Mouse (Mus musculus): ENCODE data around the gene Cd274. TPM values are rescaled to one million over a fixed set of nuclear protein-coding genes. Genes with fewer than 3 reads are reported as not detected.

Gene Cd274
- total RNA-seq, 2 experiments from 2014 or later, result 1.3 to 3.1 TPM

DNA sequence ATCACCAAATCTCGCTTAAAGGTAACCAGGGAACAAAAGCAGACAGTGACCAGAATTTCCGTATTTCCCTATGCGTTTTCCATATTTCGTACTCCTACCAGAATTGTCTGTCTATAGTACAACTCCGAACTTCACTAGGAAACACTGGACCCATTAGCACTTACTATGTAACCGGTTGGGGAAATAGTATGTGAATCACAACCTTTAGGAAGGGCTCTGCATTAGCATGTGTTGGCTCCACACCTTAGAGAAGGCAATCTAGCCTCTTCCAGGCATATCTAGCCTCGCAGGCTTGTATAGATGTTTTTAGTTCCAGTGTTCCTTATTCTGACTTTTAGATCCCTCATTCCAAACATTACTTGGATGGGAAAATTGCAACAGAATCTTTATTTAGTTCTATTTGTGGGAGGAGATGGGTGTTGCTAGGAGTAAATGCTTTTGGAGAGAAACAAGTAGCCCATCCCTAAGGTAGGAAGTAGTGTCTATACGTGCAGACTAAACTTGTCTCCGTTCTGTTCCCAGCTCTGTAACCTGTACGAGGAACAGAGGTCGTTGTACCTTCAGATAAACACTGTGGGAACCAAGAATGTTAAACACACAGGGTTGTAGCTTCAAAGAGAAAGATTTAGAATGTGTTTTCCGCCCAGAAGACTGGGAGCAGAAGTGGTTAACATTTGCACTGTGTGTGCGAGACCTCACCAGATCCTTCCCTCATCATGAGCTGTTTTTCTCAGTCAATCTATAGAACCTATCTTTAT, 4.9 kb upstream of the Cd274 start:
- ATAC-seq (replicated peaks; ENCODE audit: low FRiP score, low TSS enrichment, poor library complexity, severe bottlenecking), result no peak

DNA sequence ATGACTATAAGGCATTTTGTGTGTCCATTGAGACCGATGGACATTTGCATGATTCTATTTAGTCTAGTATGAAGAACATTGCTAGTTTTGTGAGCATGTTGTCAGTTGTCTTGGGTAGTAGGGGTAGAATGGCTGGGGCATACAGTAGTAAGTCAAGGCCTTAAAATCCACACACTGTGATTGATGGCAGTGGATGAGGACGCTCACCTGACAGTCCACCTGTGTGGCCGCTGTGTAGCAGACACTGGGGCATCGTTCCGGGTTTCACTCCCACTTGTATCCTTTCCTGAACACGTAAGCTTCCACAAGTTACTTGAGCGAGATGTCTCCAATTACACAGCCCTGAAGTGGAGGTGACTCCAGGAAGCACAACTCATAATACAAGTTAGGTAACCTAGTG, 3.7 kb upstream of the Cd274 start:
- ATAC-seq (replicated peaks; ENCODE audit: low FRiP score, low TSS enrichment, poor library complexity, severe bottlenecking), result no peak

DNA sequence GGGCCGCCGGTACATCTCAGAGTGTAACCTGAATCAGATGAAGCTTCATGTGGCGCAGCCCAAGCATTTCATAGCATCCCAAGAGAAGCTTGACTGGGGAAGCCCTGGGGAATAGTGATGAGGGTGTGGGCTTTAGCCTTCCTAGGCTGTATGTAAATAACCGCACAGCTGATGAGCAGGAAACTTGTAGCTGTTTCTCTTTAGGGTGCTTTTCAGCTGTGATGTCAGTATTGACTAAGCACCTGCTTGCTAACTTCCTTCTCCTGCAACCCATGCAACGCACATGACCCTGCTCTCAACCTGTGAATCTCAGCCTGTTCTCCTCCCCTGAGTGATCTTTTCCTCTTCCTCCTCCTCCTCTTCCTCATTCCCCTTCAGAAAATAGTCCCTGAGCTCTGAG, 3.2 kb upstream of the Cd274 start:
- no peak for ATAC-seq (replicated peaks; ENCODE audit: low FRiP score, low TSS enrichment, poor library complexity, severe bottlenecking)

DNA sequence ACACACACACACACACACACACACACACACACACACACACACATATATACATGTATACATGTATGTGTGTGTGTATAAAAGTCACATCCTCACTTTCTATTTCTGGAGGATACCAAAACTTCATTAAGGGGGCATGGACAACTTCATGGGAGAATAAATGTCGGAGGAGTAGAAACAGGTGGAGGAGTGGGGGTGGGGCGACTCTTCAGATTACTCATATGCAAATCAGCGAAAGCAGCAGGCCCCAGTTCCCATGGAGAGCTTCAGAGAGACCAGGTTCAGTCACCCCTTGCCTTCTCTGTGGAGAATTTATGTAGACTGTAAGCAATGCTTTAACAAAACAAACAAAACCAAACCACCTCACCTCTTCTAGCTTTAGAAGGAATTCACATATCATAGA, 2.1 kb upstream of the Cd274 start:
- no peak for ATAC-seq (replicated peaks; ENCODE audit: low FRiP score, low TSS enrichment, poor library complexity, severe bottlenecking)

DNA sequence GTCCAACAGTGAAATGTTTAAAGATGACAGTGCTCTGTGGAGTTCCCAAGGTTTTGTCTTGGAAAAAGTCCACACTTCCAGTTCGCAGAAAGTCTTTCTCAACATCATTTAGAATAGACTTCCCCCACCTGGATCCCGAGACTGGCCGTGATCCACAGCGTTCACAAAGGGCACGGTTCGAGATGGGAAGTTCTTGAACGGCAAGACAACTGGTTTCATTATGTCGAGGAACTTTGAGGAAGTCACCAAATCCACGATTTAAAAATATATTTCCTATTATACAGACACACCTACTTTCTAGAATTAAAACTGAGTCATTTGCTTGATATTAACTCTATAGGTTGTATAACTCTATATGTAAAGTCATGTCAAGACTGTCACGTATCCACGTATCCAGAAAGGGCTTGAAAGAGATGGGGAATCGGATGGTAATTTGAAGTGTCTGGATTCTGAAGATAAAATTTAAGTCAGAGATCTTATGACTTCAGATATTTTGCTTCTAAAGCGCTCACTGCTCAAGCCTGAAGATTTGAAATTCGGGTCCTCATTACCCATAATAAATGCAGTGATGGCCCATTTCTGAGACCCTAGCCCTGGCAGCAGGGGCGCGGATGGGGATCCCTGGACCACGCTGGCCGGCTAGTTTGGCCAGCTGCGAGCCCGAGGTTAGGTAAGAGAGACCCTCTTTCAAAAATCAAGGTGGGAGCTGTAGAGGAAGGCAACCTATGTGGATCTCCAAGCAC, 858 bp upstream of the Cd274 start:
- no peak for ATAC-seq (replicated peaks; ENCODE audit: low FRiP score, low TSS enrichment, poor library complexity, severe bottlenecking)

DNA sequence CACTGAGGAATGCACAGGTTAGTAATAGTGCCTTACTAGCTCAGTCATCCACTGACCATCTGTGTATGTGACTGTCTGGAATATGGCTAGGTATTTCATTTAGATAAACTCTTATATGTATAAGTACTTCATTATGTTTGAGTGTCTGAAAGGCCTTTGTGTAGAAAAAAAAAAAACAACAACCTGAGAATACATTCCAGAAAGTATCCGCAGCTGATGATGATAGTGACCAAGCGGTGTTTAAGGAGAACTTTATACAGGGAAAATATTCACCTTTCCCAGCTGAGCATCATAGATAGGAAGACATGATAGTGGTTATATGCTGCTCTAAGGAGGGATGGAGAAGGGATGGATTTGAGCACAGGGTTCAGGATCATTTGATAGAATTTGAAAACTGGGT, 786 bp downstream of the Cd274 start:
- ATAC-seq (replicated peaks; ENCODE audit: low FRiP score, low TSS enrichment, poor library complexity, severe bottlenecking), result no peak

DNA sequence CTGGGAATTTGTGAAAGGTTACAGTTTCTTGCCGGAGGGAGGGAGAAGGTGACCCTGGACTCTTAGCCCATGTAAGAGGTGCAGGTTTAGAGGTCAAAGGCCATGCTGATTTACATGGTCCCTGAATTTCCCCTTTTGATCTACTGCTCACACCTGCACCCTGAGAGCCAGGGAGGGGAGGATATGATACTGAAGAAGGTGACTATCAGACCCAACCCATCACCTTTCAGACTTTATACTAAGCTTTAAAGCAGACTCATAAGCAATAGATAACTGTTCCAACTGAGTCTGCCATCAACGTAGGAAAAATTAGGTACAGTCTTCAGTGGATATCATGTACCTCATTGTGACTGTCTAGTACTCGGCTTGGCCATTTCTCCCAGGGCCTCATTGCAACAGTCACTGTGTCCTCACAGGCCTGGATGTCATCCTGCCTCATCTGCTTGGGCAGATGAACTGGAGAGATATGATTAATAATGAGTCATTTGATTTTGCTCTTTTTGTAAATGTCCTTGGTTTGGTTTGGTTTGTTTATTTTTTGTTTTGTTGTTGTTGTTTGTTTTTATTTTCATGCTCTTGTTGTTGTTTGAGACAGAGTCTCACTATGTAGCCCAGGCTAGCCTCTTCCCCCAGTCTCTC, 1.5 kb downstream of the Cd274 start:
- 0 out of 2 replicates have a peak, but pooled peaks have one; percentile 7 for ATAC-seq (replicated peaks; ENCODE audit: low FRiP score, low TSS enrichment, poor library complexity, severe bottlenecking)

DNA sequence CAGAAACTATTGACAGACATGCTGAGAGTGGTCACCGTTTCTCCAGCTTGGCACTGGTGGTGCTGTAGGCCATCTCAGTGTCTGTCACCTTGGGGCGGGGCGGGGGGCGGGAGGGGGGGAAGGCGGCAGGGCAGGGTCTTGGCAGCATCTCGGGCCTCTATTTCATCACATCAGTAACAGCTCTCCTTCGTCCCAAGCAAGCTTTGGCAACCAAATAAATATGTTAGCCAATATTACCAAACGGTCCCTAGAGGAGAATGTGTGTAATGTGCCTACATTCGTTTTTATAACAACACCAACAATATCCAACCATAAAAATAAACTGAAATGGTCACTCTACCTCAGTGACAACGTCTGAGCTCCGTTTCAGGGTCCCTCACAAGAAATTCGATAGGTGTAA, 2.9 kb downstream of the Cd274 start:
- no peak for ATAC-seq (replicated peaks; ENCODE audit: low FRiP score, low TSS enrichment, poor library complexity, severe bottlenecking)

DNA sequence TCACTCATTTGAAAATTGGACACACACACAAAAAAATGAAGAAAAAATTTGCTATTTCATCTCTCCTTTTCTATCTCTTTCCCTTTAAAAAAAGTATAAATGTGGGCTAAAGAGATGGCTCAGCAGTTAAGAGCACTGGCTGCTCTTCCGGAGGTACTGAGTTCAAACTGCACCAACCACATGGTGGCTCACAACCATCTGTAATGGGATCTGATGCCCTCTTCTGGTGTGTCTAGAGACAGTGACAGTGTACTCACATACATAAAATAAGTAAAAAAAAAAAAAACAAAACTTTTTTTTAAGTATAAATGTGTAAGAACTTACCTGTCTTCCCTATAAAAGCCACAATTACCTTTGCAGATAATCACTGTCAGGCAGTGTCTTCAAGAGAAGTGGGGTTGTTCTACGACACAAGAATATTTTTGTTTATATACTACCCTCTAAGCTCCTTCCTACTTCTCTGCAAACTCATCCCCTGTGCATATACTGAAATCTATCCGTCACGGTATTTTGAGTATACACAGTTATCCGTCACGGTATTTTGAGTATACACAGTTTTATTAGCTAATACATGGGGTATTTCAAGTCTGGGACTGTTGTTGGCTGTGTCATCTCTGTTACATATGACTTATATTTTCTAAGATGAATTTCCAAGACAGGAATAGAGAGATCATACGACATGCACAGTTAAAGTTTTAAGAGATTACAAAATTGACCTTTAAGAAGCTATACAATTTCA, 3.5 kb downstream of the Cd274 start:
- no peak for ATAC-seq (replicated peaks; ENCODE audit: low FRiP score, low TSS enrichment, poor library complexity, severe bottlenecking)

DNA sequence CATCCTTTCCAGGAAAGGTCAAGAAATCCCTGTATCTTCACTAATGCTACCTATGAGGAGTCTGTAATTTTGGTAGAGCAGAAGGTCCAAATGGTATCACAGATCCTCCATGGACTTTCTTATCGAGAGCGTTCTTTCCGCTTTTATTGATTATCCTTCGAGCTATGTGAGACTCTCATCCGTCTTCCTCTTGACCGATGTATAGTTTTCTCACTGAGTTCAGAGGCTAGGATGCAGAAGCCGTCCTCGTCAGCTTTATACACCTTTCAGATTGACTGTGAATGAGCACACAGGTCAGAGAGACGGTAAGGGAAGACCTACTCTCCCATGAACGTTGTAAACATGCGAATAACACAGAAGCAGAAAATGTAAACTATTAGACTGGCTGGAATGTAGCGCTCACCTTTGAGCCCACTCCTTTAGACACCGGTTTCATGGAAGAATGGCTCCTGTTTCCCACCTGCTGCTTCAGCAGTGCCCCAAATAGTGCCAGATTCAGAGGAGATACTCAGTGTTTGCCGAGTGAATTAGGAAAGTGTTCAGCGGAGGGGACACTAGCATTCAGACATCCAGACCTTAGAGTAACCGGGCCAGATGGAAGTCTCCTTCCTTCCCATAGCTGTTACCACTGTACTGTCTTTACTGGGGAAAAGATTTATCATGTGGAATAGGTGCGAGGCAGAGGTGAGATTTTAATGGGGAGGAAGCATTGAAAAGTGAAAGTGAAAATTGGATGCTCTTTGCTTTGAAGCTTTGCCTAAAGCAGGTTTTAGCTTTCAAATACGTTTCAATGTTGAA, 4.2 kb downstream of the Cd274 start:
- no peak for ATAC-seq (replicated peaks; ENCODE audit: low FRiP score, low TSS enrichment, poor library complexity, severe bottlenecking)

DNA sequence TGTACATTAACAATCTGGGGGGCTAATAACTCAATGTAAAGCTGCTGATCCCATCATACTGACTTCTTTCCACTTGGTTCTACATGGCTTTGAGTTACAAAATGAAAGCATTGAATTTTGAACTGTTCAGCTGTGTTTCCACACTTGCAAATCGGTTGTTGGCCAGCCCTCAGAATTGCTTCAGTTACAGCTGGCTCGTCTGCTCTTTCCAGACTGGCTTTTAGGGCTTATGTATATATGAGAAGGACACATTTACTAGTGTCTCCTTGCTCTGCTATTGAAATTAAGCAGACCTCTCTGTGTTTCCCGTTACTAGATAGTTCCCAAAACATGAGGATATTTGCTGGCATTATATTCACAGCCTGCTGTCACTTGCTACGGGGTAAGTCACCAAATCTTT, 4.9 kb downstream of the Cd274 start:
- no peak for ATAC-seq (replicated peaks; ENCODE audit: low FRiP score, low TSS enrichment, poor library complexity, severe bottlenecking)

DNA sequence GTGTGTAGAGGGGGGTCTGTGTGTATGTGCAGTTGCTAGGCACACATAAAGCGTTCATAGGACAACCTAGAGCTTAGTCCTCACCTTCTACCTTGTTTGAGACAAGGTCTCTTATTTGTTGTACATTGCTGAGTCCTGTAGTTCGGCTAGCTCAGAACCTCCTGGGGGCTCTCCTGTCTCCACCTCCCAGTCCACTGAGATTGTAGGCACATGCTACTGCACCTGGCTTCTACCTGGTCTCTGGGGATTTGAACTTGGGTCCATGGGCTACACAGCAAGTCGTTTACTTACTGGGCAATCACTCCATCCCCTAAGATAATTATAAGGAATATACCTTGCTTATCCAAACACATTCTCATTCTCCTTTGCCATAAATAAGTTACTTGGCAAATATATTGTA, 5.4 kb downstream of the Cd274 start:
- no peak for ATAC-seq (replicated peaks; ENCODE audit: low FRiP score, low TSS enrichment, poor library complexity, severe bottlenecking)

DNA sequence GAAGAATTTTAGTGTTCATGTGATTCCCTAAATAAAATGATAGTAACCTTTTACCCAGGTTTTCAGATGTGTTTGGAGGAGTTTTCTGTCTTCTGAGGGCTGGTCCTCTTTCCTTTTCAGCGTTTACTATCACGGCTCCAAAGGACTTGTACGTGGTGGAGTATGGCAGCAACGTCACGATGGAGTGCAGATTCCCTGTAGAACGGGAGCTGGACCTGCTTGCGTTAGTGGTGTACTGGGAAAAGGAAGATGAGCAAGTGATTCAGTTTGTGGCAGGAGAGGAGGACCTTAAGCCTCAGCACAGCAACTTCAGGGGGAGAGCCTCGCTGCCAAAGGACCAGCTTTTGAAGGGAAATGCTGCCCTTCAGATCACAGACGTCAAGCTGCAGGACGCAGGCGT, 6.2 kb downstream of the Cd274 start:
- ATAC-seq (replicated peaks; ENCODE audit: low FRiP score, low TSS enrichment, poor library complexity, severe bottlenecking), result no peak

DNA sequence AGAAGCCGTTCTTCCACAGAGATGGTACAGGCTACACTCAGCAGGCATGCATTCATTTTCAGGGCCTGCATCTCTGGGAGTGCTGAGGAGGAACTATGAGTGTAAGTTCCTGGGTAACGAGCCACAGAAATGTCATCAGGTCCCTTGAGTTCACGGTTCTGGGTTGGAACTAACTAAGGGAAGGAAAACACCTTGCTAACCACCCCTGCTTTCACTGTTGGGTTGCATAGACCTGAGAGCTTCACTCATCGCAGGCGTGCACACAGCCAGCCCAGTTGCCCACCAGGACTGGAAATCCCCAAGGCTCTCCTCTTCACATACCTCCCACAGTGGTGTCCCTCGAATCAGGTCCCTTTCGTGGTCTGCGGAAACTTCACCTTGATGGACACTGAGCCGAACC, 7.7 kb downstream of the Cd274 start:
- ATAC-seq (replicated peaks; ENCODE audit: low FRiP score, low TSS enrichment, poor library complexity, severe bottlenecking), result no peak

DNA sequence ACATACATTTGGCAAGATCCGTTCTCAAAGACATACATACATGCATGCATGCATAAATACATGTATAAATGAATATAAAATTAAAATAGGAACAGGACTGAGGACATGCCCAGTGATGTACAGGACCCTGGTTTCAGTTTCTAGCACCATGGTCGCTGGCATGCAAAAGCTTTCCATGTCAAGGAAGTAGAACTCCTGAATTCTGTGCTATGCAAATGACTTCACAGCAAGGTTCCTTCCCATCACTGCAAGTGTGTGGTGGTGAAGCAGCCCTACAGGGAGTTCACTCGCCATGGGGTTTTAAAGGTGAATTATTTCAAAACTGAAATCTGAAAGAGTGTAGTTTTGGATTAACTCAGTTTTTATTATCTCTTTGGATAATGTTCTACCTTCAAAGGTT, 9.1 kb downstream of the Cd274 start:
- ATAC-seq (replicated peaks; ENCODE audit: low FRiP score, low TSS enrichment, poor library complexity, severe bottlenecking), result no peak

DNA sequence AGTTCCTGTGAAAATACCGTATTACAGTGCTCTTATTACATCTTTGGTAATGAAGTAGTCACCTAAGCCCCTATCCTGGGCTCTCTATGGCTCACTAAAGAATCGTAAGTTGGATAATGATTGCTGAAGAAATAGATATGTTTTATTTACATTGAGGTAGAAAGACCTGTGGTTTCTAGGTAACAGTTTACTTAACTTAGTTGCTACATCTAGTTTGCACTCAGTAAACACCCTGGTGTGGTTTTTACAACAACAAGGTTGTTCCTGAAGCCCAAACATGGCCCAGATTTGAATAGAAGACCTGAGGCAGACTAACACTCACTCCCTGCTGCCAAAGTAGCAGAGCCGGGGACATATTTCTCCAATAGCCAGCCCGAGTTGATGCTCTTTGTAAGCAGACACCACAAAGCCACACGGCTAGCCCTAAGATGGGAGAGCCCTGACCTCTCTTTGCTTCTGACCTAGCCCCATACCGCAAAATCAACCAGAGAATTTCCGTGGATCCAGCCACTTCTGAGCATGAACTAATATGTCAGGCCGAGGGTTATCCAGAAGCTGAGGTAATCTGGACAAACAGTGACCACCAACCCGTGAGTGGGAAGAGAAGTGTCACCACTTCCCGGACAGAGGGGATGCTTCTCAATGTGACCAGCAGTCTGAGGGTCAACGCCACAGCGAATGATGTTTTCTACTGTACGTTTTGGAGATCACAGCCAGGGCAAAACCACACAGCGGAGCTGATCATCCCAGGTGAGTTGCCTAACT, 12.8 kb downstream of the Cd274 start:
- ATAC-seq (replicated peaks; ENCODE audit: low FRiP score, low TSS enrichment, poor library complexity, severe bottlenecking), result no peak

DNA sequence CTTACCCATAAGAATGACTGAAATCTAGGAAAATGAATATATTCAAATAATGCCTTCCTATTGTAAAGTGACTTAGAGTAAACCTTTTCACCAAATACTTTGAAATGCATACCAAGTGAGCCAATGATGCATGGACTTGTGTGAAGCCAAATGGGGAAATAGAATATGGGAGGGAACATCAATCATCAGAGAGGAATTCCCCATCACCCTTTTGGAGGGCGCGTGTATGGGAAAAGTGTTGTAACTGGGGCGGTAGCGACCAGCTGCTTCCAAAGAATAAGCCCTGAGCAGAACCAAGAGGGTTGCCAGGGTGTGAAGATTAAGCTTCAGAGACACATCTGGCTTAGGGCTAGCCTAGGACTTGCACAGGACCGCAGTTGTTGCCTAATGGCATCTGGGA, 16.1 kb downstream of the Cd274 start:
- ATAC-seq (replicated peaks; ENCODE audit: low FRiP score, low TSS enrichment, poor library complexity, severe bottlenecking), result no peak

DNA sequence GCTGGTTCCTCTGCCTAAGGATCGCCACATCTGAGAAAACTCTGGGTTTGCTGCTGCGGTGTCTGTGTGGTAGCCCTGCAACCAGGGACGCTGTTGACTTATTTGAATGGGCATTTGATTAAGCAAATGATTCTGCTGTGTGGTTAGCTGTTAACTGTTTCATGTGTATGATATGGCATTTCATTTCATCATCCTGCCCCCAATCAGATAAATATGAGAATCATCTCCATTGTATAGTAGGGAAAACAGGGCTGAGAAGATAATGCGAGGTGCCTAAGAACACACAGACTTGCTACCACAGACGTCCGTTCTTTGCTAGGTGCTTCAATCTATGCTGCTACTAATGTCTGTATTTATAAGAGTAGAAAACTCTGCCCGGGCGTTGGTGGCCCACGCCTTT, 17.2 kb downstream of the Cd274 start:
- no peak for ATAC-seq (replicated peaks; ENCODE audit: low FRiP score, low TSS enrichment, poor library complexity, severe bottlenecking)

DNA sequence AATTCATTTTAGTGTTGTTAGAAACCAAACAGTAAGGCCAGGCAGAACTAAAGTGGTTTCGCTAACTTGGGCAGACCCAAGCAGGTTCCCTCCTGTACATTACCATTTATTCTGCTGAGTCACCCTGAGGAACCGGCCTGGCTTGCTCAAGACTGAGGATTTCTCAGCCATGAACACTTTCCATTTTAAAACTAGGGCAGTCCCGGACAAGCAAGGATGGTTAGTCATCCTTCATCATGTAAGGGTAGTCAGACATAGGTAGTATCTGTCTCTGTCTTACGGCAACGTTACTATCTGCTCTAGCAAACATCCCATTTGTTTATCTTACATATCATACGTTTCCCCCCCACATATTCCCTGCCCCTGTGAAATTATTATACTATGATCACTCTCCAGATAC, 17.7 kb downstream of the Cd274 start:
- ATAC-seq (replicated peaks; ENCODE audit: low FRiP score, low TSS enrichment, poor library complexity, severe bottlenecking), result no peak

Data from megakaryocyte-erythroid progenitor cell, adult 5-6 weeks (primary cell).